Mouse (Mus musculus) liver, embryonic 12.5 days (tissue): ENCODE measurements around the gene Atg4d. TPM values are rescaled to one million over a fixed set of nuclear protein-coding genes. Genes with fewer than 3 reads are reported as not detected.
"Not testable (repeated sequence)": the region's sequence is repeated elsewhere in the genome, so short reads cannot be mapped to it uniquely, and the experiment has no call there.

Experiments used
- ATAC-seq: fragments of 200-750 bp; cut with Nextera tagmentation; 2 replicates; pipeline ENCODE4 v1.8.0; 2017; ENCODE audit warnings: moderate number of reproducible peaks, mild to moderate bottlenecking, moderate library complexity
- H3K27ac ChIP-seq: fragments of 300-500 bp; sonication (generic); 2 replicates; pipeline ENCODE4 v1.5.1; 2016; ENCODE audit warnings: mild to moderate bottlenecking
- H3K27me3 ChIP-seq: fragments of 300-500 bp; sonication (generic); replicated peaks from 2 replicates; pipeline ENCODE4 v1.6.1; 2016; ENCODE audit warnings: mild to moderate bottlenecking, moderate library complexity
- H3K36me3 ChIP-seq: fragments of 300-500 bp; sonication (generic); 2 replicates; pipeline ENCODE4 v1.6.1; 2016; ENCODE audit warnings: mild to moderate bottlenecking, moderate library complexity
- H3K4me1 ChIP-seq: fragments of 300-500 bp; sonication (generic); 2 replicates; pipeline ENCODE4 v1.6.1; 2016
- H3K4me2 ChIP-seq: fragments of 300-500 bp; sonication (generic); 2 replicates; pipeline ENCODE4 v1.6.1; 2016; ENCODE audit warnings: mild to moderate bottlenecking, moderate library complexity
- H3K4me3 ChIP-seq: fragments of 300-500 bp; sonication (generic); 2 replicates; pipeline ENCODE4 v1.5.1; 2016; ENCODE audit warnings: mild to moderate bottlenecking, moderate library complexity
- H3K9ac ChIP-seq: fragments of 300-500 bp; sonication (generic); 2 replicates; pipeline ENCODE4 v1.6.1; 2016; ENCODE audit warnings: mild to moderate bottlenecking, moderate library complexity
- H3K9me3 ChIP-seq: fragments of 300-500 bp; sonication (generic); replicated peaks from 2 replicates; pipeline ENCODE4 v1.6.1; 2016; ENCODE audit warnings: mild to moderate bottlenecking, moderate library complexity
- WGBS: fragments of 180-500 bp; shearing (Covaris S2); methylation state at CpG from one replicate; pipeline ENCODE4 v1.1.7; 2016; ENCODE audit not compliant: insufficient replicate concordance; 5-methylcytosine and 5-hydroxymethylcytosine counted together
- polyA plus RNA-seq: library from polyadenylated mRNA; unstranded; fragments of >200 nt; fragmentation: Nextera tagmentation; extraction: Ambion mirVana; gene quantifications from 2 replicates; pipeline ENCODE4 v1.2.1, GENCODE M21; 2016

The Atg4d gene
- polyA plus RNA-seq, 1 experiment from 2014 or later: 85.7 TPM

DNA sequence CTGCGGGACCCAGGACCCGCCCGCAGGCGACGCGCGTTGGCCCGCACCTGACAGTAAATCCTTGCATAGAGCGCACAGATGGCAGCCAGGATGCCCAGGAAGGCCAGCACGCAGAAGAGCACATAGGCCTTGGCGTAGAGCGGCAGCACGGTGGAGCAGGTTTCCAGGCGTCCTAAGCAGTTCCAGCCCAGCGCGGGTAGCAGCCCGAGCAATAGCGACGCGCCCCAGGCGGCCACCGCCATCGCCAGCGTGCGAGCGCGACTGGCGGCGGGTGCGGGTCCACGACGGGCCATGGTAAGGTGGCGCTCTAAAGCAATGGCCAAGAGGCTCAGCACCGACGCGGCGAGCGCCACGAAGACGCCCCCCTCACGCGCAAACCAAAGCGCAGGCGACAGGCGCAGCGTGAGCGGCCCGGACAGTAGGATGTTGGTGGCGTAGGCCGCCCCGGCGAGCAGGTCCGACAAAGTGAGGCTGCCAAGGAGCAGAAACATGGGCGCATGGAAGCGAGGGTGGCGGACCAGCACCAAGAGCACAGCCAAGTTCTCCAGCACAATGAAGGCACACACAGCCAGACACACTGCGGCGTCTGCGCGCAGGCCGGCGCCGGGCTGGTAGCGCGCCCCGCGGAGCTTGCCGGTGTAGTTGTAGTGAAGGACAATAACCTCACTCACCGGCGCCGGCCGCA, 20.5 kb upstream of the Atg4d start:
- H3K27ac ChIP-seq: no peak overlapping the region
- H3K4me2 ChIP-seq: peak overlapping the region; percentile 68
- H3K9ac ChIP-seq: no peak overlapping the region
- H3K4me3 ChIP-seq: peak overlapping the region; percentile 39
- H3K36me3 ChIP-seq: no peaks in the 10 kb centered on the region
- H3K4me1 ChIP-seq: peaks cover 37% of the 10 kb centered on the region
- 0 out of 2 replicates have a peak, but pooled peaks cover 4% of the 10 kb centered on the region for H3K9me3 ChIP-seq
- WGBS: 2% methylated on average over 72 of the region's 72 CpGs
- no peak for ATAC-seq
- H3K27me3 ChIP-seq: peaks cover 81% of the 10 kb centered on the region

- 0 out of 2 replicates have a peak, but pooled peaks cover 4% of the 10 kb centered on the region for H3K9me3 ChIP-seq
- no peak overlapping the region for H3K9ac ChIP-seq
- WGBS: 5% methylated on average over 16 of the region's 16 CpGs
- H3K4me1 ChIP-seq: peaks cover 35% of the 10 kb centered on the region
- no peak overlapping the region for H3K27ac ChIP-seq
- H3K4me3 ChIP-seq: peak overlapping the region; percentile 39
- H3K27me3 ChIP-seq: peaks cover 86% of the 10 kb centered on the region
- H3K36me3 ChIP-seq: no peaks in the 10 kb centered on the region
- no peak for ATAC-seq
- H3K4me2 ChIP-seq: peak overlapping the region; percentile 68
Observed at GRCm38 (mm10) chr9:21245113-21245487, 20.0 kb upstream of the Atg4d start.

- no peak overlapping the region for H3K4me2 ChIP-seq
- WGBS: 74% methylated on average over 1 of the region's 1 CpGs
- H3K27me3 ChIP-seq: peaks cover 98% of the 10 kb centered on the region
- peaks cover 34% of the 10 kb centered on the region for H3K4me1 ChIP-seq
- H3K27ac ChIP-seq: no peak overlapping the region
- no peak overlapping the region for H3K4me3 ChIP-seq
- no peak for ATAC-seq
- no peak overlapping the region for H3K9ac ChIP-seq
- H3K36me3 ChIP-seq: no peaks in the 10 kb centered on the region
- 0 out of 2 replicates have a peak, but pooled peaks cover 4% of the 10 kb centered on the region for H3K9me3 ChIP-seq
Observed at GRCm38 (mm10) chr9:21246342-21246741, 18.8 kb upstream of the Atg4d start.

DNA sequence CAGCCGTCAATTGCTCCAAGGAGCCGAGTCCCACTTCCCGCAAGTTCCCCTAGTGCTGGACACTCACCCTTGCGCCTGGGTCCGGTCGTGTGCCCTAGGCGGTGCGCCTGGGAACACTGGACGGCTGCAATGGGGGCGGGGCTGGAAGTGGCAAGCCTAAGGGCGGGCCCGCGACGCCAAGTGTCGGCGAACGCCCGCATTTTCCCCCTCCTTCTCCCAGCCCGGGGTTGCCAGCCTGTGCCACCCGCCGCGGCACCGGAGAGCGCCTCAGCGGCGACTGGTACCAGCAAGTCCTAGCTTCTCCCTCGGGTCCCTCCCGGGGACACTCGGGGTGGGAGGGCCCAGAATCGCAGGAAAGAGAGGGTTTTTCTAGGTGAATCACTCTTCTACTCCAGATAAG, 16.8 kb upstream of the Atg4d start, which contains the start of gene S1pr5:
Gene S1pr5, minus strand, starts transcription at position 118 of the 400 bp plus-strand sequence.
- H3K4me1 ChIP-seq: peaks cover 34% of the 10 kb centered on the region
- H3K27me3 ChIP-seq: peaks cover 99% of the 10 kb centered on the region
- H3K9ac ChIP-seq: no peak within 1 kb of the TSS
- H3K4me2 ChIP-seq: peak within 1 kb of the TSS; percentile 53
- no peak for ATAC-seq
- no peaks in the 10 kb centered on the region for H3K36me3 ChIP-seq
- 4% methylated on average over 30 of the region's 30 CpGs for WGBS
- H3K27ac ChIP-seq: no peak within 1 kb of the TSS
- H3K4me3 ChIP-seq: peak within 1 kb of the TSS; percentile 38
- no peaks in the 10 kb centered on the region for H3K9me3 ChIP-seq

DNA sequence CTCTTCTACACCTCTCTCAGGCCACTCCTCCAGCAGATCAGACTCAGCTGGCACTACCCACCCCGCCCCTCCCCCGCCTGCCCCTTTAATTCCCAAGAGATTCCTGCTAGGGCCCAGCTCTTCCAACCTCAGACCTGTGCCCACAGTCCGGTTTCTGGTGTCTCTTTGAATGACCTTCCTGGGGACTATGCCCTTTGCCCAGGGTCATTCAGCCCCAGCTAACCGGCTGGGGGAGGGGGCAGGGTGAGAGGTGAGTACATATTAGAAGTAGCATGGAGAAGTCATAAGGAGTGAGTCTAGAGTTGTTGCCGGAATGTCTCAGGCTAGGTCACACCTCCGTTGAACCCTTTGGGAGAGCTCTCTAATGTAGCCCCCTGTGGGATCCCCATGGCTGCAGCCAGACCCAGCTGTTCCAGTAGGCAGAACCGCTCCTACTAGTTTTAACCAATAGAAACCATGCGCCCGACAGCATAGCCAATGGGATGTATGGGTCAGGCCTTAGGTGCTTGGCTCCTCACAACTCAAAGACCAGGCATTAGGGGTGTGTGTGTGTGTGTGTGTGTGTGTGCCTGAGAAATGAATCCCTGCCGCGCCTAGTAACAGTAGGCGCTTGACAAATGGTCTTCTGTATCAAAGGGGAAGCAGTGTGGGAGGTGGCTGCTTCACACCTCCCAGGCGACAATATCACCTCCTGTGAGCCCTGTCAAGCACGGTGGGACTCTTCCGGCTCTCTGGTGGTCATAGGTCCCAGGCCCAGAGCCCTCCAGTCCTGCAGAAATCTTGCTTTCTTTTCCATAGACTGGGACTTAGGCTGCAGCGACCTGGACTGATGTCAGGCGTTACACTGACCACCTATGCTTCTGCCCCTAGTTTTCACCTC, 15.2 kb upstream of the Atg4d start:
- WGBS: 18% methylated on average over 17 of the region's 17 CpGs
- peak; percentile 51 for ATAC-seq

GRCm38 (mm10) chr9:21250509-21250908, 14.6 kb upstream of the Atg4d start:
- Histone ChIP-seq H3K4me2 (no peak overlapping the region), H3K27ac (no peak overlapping the region), H3K4me3 (no peak overlapping the region), H3K27me3 (peaks cover 87% of the 10 kb centered on the region), H3K9ac (no peak overlapping the region), H3K36me3 (no peaks in the 10 kb centered on the region), H3K4me1 (peaks cover 19% of the 10 kb centered on the region), H3K9me3 (no peaks in the 10 kb centered on the region)
- no peak for ATAC-seq
- 48% methylated on average over 2 of the region's 2 CpGs for WGBS

More for the DNA sequence above, 15.2 kb upstream of the Atg4d start:
- Histone ChIP-seq H3K27me3 (peaks cover 92% of the 10 kb centered on the region), H3K27ac (no peak overlapping the region), H3K9me3 (no peaks in the 10 kb centered on the region), H3K4me1 (peaks cover 22% of the 10 kb centered on the region), H3K4me3 (no peak overlapping the region), H3K9ac (no peak overlapping the region), H3K36me3 (no peaks in the 10 kb centered on the region), H3K4me2 (no peak overlapping the region)

DNA sequence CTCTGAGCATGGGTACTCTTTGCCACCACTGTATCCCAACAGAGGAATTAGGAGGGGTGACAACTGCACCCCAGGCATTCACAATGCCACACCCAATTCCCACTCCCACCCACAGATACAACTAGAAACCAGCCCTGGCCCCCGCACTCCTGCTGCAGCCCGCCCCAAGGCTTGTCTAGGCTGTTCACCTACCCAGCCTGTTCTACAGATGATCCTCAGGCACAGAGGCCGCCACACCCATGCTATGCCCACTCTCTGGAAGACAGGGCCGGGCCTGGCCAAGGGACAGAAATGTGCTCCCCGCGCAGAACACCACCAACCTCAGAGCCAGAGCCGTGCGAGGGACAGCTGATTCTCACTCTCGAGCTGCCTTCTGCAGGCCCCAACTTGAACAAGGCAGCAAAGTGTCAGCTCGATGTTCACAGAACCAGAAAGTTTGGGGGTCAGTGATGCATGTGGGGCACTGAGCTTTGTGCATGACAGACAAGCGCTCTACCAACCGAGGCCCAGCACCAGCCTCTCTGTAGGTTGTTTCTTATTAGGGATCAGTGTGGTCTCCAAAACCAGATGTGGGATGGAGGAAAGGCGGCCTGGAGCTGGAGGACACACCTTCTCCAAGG, 13.9 kb upstream of the Atg4d start:
- ATAC-seq: no peak
- H3K4me3 ChIP-seq: no peak overlapping the region
- no peak overlapping the region for H3K27ac ChIP-seq
- no peak overlapping the region for H3K4me2 ChIP-seq
- peaks cover 19% of the 10 kb centered on the region for H3K4me1 ChIP-seq
- no peaks in the 10 kb centered on the region for H3K9me3 ChIP-seq
- no peak overlapping the region for H3K9ac ChIP-seq
- peaks cover 80% of the 10 kb centered on the region for H3K27me3 ChIP-seq
- no peaks in the 10 kb centered on the region for H3K36me3 ChIP-seq
- WGBS: 65% methylated on average over 13 of the region's 13 CpGs

- no peak overlapping the region for H3K27ac ChIP-seq
- H3K4me2 ChIP-seq: no peak overlapping the region
- H3K9ac ChIP-seq: no peak overlapping the region
- H3K9me3 ChIP-seq: no peaks in the 10 kb centered on the region
- H3K4me1 ChIP-seq: peaks cover 9% of the 10 kb centered on the region; the same call in 1 of the 2 replicates
- H3K36me3 ChIP-seq: no peaks in the 10 kb centered on the region
- H3K4me3 ChIP-seq: no peak overlapping the region
- no peak for ATAC-seq
- H3K27me3 ChIP-seq: peaks cover 54% of the 10 kb centered on the region
Observed at GRCm38 (mm10) chr9:21254690-21255089, 10.4 kb upstream of the Atg4d start.

DNA sequence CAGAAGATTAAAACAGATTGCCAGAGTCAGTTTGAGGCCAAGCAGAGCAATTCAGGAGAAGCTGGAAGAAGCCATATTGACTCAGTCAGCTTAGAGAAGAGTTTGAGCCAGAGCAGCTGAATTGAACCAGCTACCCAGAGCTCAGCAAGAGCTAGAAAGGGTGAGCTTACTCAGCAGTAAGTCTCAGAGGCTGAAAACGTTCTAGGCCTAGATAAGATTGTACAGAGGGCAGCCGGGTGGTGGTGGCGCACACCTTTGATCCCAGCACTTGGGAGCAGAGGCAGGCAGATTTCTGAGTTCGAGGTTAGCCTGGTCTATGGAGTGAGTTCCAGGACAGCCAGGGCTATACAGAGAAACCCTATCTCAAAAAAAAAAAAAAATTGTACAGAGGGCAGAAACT, 8.7 kb upstream of the Atg4d start:
- H3K4me3 ChIP-seq, ATAC-seq, H3K4me2 ChIP-seq, H3K4me1 ChIP-seq, H3K9me3 ChIP-seq, H3K36me3 ChIP-seq, H3K9ac ChIP-seq, H3K27ac ChIP-seq: not testable (repeated sequence)
- 50% methylated on average over 4 of the region's 4 CpGs for WGBS
- peaks cover 37% of the 10 kb centered on the region for H3K27me3 ChIP-seq

DNA sequence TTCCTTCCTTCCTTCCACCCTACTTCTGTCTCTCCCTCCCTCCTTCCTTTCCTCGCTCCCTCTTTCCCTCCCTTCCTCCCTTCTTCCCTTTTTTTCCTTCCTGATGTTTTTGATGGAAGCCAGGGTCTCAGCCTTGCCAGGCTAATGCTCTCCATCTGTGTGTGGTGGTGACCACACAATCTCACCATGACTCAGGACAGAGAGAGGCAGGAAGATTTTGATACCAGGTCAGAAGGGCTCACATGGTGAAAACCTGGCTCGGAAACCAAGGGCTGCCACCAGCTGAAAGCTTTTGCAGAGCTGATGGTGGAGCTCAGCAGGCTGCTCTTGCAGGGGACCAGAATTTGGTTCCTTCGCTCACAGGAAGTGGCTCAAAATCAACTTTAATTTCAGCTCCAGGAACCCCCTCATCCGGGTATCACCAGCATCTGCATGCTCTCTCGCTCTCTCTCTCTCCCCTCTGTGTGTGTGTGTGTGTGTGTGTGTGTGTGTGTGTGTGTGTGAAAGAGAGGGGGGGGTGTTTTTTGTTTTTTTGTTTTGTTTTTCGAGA, 4.5 kb upstream of the Atg4d start:
- H3K27ac ChIP-seq: no peak overlapping the region
- ATAC-seq: no peak
- WGBS: 56% methylated on average over 6 of the region's 6 CpGs
- no peaks in the 10 kb centered on the region for H3K9me3 ChIP-seq
- H3K36me3 ChIP-seq: no peaks in the 10 kb centered on the region
- no peak overlapping the region for H3K4me2 ChIP-seq
- no peak overlapping the region for H3K4me3 ChIP-seq
- H3K4me1 ChIP-seq: peaks cover 36% of the 10 kb centered on the region
- no peak overlapping the region for H3K9ac ChIP-seq
- 0 out of 2 replicates have a peak, but pooled peaks cover 8% of the 10 kb centered on the region for H3K27me3 ChIP-seq

DNA sequence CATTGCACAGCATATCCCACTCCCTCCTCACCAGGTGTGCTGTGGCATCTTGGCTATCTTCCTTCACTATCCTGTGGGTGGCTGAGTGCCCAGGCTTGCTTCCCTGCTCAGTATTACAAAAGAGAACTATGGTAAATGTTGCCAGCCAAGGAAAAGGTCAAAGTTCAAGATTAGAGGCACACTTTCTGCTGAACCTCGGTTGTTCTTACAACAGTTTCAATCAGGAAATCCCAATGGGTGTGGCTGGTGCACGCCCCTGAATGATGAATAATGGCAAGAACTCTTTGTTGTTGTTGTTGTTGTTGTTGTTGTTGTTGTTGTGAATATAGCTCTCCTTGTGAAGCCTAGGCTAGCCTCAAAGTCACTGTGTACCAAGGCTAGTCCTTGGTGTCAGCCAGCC, 3.3 kb upstream of the Atg4d start:
- WGBS: 35% methylated on average over 2 of the region's 2 CpGs
- Histone ChIP-seq H3K27me3 (0 out of 2 replicates have a peak, but pooled peaks cover 8% of the 10 kb centered on the region), H3K36me3 (peaks cover 6% of the 10 kb centered on the region), H3K4me3 (no peak overlapping the region), H3K27ac (no peak overlapping the region), H3K4me2 (no peak overlapping the region), H3K9ac (no peak overlapping the region), H3K9me3 (no peaks in the 10 kb centered on the region), H3K4me1 (peaks cover 48% of the 10 kb centered on the region)
- ATAC-seq: no peak
